Mouse (Mus musculus) myocyte (in vitro differentiated cells): ENCODE results near the gene Tmed10. TPM values are rescaled to one million over a fixed set of nuclear protein-coding genes. Genes with fewer than 3 reads are reported as not detected.

Experiments used
- H3K27me3 ChIP-seq: one replicate; pipeline ENCODE4 v1.6.1; 2011; ENCODE audit not compliant: control insufficient read depth, insufficient read depth, insufficient read length
- H3K36me3 ChIP-seq: one replicate; pipeline ENCODE4 v1.6.1; 2011; ENCODE audit not compliant: control insufficient read depth, insufficient read depth
- H3K4me2 ChIP-seq: one replicate; pipeline ENCODE4 v1.6.1; 2011; ENCODE audit warnings: low read depth, control low read depth
- H3K4me3 ChIP-seq: one replicate; pipeline ENCODE4 v1.5.1; 2011; ENCODE audit warnings: mild to moderate bottlenecking, control low read depth, moderate library complexity
- H3K79me2 ChIP-seq: one replicate; pipeline ENCODE4 v1.6.1; 2011; ENCODE audit not compliant: control insufficient read depth, insufficient read depth
- H3ac ChIP-seq: one replicate; pipeline ENCODE4 v1.6.1; 2011; ENCODE audit not compliant: control insufficient read depth, insufficient read length
- CEBPB ChIP-seq: IDR thresholded peaks from 2 replicates; pipeline ENCODE4 v1.6.1; 2011; ENCODE audit warnings: mild to moderate bottlenecking, moderate library complexity; ENCODE audit not compliant: poor library complexity, insufficient read depth, severe bottlenecking
- E2F4 ChIP-seq: IDR thresholded peaks from one replicate; pipeline ENCODE4 v1.6.1; 2011; ENCODE audit warnings: mild to moderate bottlenecking, control low read depth, moderate library complexity; ENCODE audit not compliant: insufficient read depth
- MAX ChIP-seq: IDR thresholded peaks from one replicate; pipeline ENCODE4 v1.6.1; 2011; ENCODE audit warnings: low read depth, mild to moderate bottlenecking, control low read depth
- MYOD1 ChIP-seq, 3 experiments: IDR thresholded peaks; one replicate each; pipeline ENCODE4 v1.6.1; 2011; ENCODE audit warnings: control low read depth in 2 of 3, low read depth in 2 of 3, mild to moderate bottlenecking in 2 of 3, moderate library complexity in 1 of 3; ENCODE audit not compliant: insufficient read length in 2 of 3, control insufficient read depth in 1 of 3
- MYOG ChIP-seq, 3 experiments: IDR thresholded peaks; one replicate each; pipeline ENCODE4 v1.6.1; 2011; ENCODE audit warnings: control low read depth in 2 of 3, low read depth in 2 of 3, mild to moderate bottlenecking in 2 of 3; ENCODE audit not compliant: insufficient read length in 2 of 3, control insufficient read depth in 1 of 3, insufficient read depth in 1 of 3
- POLR2A ChIP-seq: IDR thresholded peaks from one replicate; pipeline ENCODE4 v1.6.1; 2011; ENCODE audit warnings: low read depth, mild to moderate bottlenecking, control low read depth, moderate library complexity; ENCODE audit not compliant: insufficient read length
- POLR2AphosphoS2 ChIP-seq: IDR thresholded peaks from one replicate; pipeline ENCODE4 v1.6.1; 2011; ENCODE audit warnings: low read depth, control low read depth; ENCODE audit not compliant: insufficient read length
- REST ChIP-seq: IDR thresholded peaks from one replicate; pipeline ENCODE4 v1.6.1; 2011; ENCODE audit warnings: mild to moderate bottlenecking, control low read depth, moderate library complexity; ENCODE audit not compliant: insufficient read depth, insufficient read length
- SRF ChIP-seq: IDR thresholded peaks from one replicate; pipeline ENCODE4 v1.6.1; 2011; ENCODE audit warnings: low read depth; ENCODE audit not compliant: control insufficient read depth, insufficient read length
- TCF12 ChIP-seq: IDR thresholded peaks from one replicate; pipeline ENCODE4 v1.6.1; 2011; ENCODE audit warnings: mild to moderate bottlenecking, control low read depth; ENCODE audit not compliant: poor library complexity, insufficient read depth, severe bottlenecking
- TCF3 ChIP-seq: IDR thresholded peaks from one replicate; pipeline ENCODE4 v1.6.1; 2011; ENCODE audit warnings: low read depth, control low read depth; ENCODE audit not compliant: insufficient read length
- USF1 ChIP-seq: IDR thresholded peaks from one replicate; pipeline ENCODE4 v1.6.1; 2011; ENCODE audit warnings: low read depth, mild to moderate bottlenecking, control low read depth, moderate library complexity
- polyA plus RNA-seq: library from polyadenylated mRNA; unstranded; fragments of >200 nt; fragmentation: generic; extraction: Trizol; gene quantifications from one replicate; pipeline ENCODE4 v1.2.1, GENCODE M21; 2012; ENCODE audit warnings: missing spikeins

The Tmed10 gene
- polyA plus RNA-seq, 1 experiment = 193 TPM

GRCm38 (mm10) chr12:85296915-85297314, 77.7 kb downstream of the Tmed10 start:
- H3K4me2 ChIP-seq = no peak overlapping the region
- H3K4me3 ChIP-seq = no peak overlapping the region
- no peak for TF ChIP-seq CEBPB
- no peak for TF ChIP-seq TCF12
- no peak for TF ChIP-seq POLR2A
- no peak for TF ChIP-seq MYOG (IDR thresholded peaks at IDR 0.05; ENCODE audit: control insufficient read depth in 1 of 3, insufficient read depth in 1 of 3, insufficient read length in 2 of 3, low read depth in 2 of 3)
- no peak for TF ChIP-seq MAX
- no peak for TF ChIP-seq TCF3
- no peak for TF ChIP-seq USF1
- no peak for TF ChIP-seq POLR2AphosphoS2
- no peak for TF ChIP-seq MYOD1 (IDR thresholded peaks at IDR 0.05; ENCODE audit: control insufficient read depth in 1 of 3, insufficient read length in 2 of 3, low read depth in 2 of 3)
- TF ChIP-seq E2F4 = no peak
- no peak for TF ChIP-seq SRF
- TF ChIP-seq REST = no peak
- no peaks in the 10 kb centered on the region for H3K27me3 ChIP-seq
- no peaks in the 10 kb centered on the region for H3K79me2 ChIP-seq
- no peak overlapping the region for H3ac ChIP-seq
- peaks cover 28% of the 10 kb centered on the region for H3K36me3 ChIP-seq

DNA sequence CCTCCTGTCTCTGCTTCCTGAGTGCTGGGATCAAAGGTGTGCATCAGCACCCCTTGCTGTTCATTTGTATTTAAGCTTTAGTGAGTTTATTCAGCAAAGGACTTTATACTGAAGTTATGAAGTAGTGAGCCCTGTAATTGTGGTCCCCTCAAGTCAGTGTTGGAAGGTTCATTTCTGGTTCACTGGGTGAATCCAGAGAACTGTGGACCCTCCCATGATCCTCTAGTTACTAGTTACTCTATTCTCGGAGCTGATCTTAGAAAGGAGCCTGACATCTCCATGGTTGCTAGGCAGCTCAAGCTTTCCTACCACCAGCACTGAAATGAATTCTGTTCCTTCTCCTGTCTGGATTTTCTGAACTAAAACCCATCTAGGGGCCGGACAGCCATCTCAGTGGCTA, 79.1 kb downstream of the Tmed10 start:
- no peaks in the 10 kb centered on the region for H3K79me2 ChIP-seq
- no peaks in the 10 kb centered on the region for H3K27me3 ChIP-seq
- TF ChIP-seq TCF12 = no peak
- no peak for TF ChIP-seq REST
- no peak for TF ChIP-seq CEBPB
- TF ChIP-seq POLR2A = no peak
- no peak for TF ChIP-seq MYOG (IDR thresholded peaks at IDR 0.05; ENCODE audit: control insufficient read depth in 1 of 3, insufficient read depth in 1 of 3, insufficient read length in 2 of 3, low read depth in 2 of 3)
- H3ac ChIP-seq = no peak overlapping the region
- peaks cover 14% of the 10 kb centered on the region for H3K36me3 ChIP-seq
- H3K4me3 ChIP-seq = no peak overlapping the region
- no peak overlapping the region for H3K4me2 ChIP-seq

- Histone ChIP-seq H3ac (no peak overlapping the region), H3K4me2 (no peak overlapping the region), H3K27me3 (no peaks in the 10 kb centered on the region), H3K36me3 (peaks cover 11% of the 10 kb centered on the region), H3K4me3 (no peak overlapping the region), H3K79me2 (no peaks in the 10 kb centered on the region)
- TF ChIP-seq MYOG (IDR thresholded peaks at IDR 0.05; ENCODE audit: control insufficient read depth in 1 of 3, insufficient read depth in 1 of 3, insufficient read length in 2 of 3, low read depth in 2 of 3) (no peak), TCF12 (no peak), REST (no peak), MYOD1 (IDR thresholded peaks at IDR 0.05; ENCODE audit: control insufficient read depth in 1 of 3, insufficient read length in 2 of 3, low read depth in 2 of 3) (no peak), TCF3 (no peak), E2F4 (no peak), POLR2AphosphoS2 (no peak), MAX (no peak), SRF (no peak), CEBPB (no peak), USF1 (no peak), POLR2A (no peak)
These were observed 81.7 kb downstream of the Tmed10 start for GRCm38 (mm10) chr12:85292906-85293305.

GRCm38 (mm10) chr12:85292288-85292687, 82.4 kb downstream of the Tmed10 start:
- no peaks in the 10 kb centered on the region for H3K79me2 ChIP-seq
- no peak overlapping the region for H3K4me3 ChIP-seq
- no peak overlapping the region for H3ac ChIP-seq
- peaks cover 10% of the 10 kb centered on the region for H3K36me3 ChIP-seq
- no peak overlapping the region for H3K4me2 ChIP-seq
- TF ChIP-seq TCF12 (no peak), E2F4 (no peak), REST (no peak), MYOD1 (IDR thresholded peaks at IDR 0.05; ENCODE audit: control insufficient read depth in 1 of 3, insufficient read length in 2 of 3, low read depth in 2 of 3) (no peak), POLR2A (no peak), SRF (no peak), POLR2AphosphoS2 (no peak), MAX (no peak)
- no peaks in the 10 kb centered on the region for H3K27me3 ChIP-seq

DNA sequence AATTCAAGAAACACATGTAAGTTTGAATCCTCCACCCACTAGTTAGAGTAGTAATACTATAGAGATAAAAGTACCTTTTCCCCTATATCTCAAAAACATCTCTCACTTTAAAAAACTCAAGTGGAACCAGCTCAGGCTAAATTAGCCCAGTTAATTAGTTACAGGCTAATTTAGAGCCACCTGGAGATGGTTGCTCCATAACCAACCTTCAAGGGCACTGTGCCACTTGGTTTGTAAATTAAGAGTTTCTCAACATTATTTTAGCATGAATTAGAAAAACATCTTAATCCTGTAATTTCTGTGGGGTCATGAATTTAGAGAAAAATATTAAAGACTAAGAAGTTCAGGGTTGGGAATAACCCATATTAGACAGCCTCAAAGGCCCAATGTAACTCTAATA, 83.1 kb downstream of the Tmed10 start:
- Histone ChIP-seq H3K27me3 (no peaks in the 10 kb centered on the region), H3K4me2 (no peak overlapping the region), H3K79me2 (no peaks in the 10 kb centered on the region), H3K4me3 (no peak overlapping the region), H3ac (no peak overlapping the region), H3K36me3 (peaks cover 6% of the 10 kb centered on the region)
- no peak for TF ChIP-seq POLR2AphosphoS2
- TF ChIP-seq E2F4 = no peak
- TF ChIP-seq TCF12 = no peak
- TF ChIP-seq CEBPB = no peak
- TF ChIP-seq MYOG (IDR thresholded peaks at IDR 0.05; ENCODE audit: control insufficient read depth in 1 of 3, insufficient read depth in 1 of 3, insufficient read length in 2 of 3, low read depth in 2 of 3) = no peak
- no peak for TF ChIP-seq SRF
- TF ChIP-seq MYOD1 (IDR thresholded peaks at IDR 0.05; ENCODE audit: control insufficient read depth in 1 of 3, insufficient read length in 2 of 3, low read depth in 2 of 3) = no peak
- TF ChIP-seq REST = no peak
- TF ChIP-seq MAX = no peak
- TF ChIP-seq TCF3 = no peak
- TF ChIP-seq USF1 = no peak
- TF ChIP-seq POLR2A = no peak
